Mouse (Mus musculus): Measurements from ENCODE around the gene Aoc2. TPM values are rescaled to one million over a fixed set of nuclear protein-coding genes. Genes with fewer than 3 reads are reported as not detected.
A peak's percentile ranks its signal among the peaks of the same experiment; 100 is the strongest.

The Aoc2 gene
- polyA plus RNA-seq (2016; fragmentation: Nextera tagmentation; extraction: Ambion mirVana), result 2.1 and 2.5 TPM in 2 replicates

- 97% methylated on average over 5 of the region's 5 CpGs for WGBS
- DNase-seq (ENCODE audit: extremely low spot score, low spot score), result no peak
- Histone ChIP-seq H3K4me1 (no peaks in the 10 kb centered on the region), H3K27me3 (ENCODE audit: poor library complexity, severe bottlenecking) (no peaks in the 10 kb centered on the region), H3K4me3 (no peak within 1 kb of the TSS), H3K27ac (no peak within 1 kb of the TSS), H3K36me3 (replicated peaks) (peaks cover 79% of the 10 kb centered on the region), H3K9me3 (no peaks in the 10 kb centered on the region)
Observed at GRCm38 (mm10) chr11:101324763-101325162, at the start of gene Aoc2. Aoc2 (plus strand) TSS chr11:101325063.

DNA sequence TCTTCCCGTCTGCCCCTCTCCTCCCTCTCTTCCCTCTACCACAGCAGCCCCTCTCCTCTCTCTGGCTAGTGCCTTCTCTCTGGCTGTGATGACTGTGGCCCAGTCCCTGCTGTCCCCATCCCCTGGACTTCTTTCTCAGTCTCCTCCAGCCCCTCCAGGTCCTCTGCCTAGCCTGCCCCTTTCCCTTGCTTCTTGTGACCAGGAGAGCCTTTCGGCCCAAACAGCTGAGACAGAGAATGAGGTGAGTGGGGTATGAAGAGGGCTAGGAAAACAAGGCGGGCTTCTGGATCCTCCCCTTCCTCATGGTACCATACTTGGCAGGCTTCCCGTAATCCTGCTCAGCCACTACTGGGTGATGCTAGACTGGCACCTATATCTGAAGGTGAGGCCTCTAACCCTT lies 49.6 kb upstream of the Aoc2 start:
- 76% methylated on average over 4 of the region's 4 CpGs for WGBS
- DNase-seq (ENCODE audit: extremely low spot score, low spot score), result no peak
- no peaks in the 10 kb centered on the region for H3K9me3 ChIP-seq
- H3K27ac ChIP-seq, result peak overlapping the region; percentile 51; the same call in 1 of the 2 replicates
- peaks cover 18% of the 10 kb centered on the region for H3K36me3 ChIP-seq (replicated peaks)
- H3K27me3 ChIP-seq (ENCODE audit: poor library complexity, severe bottlenecking), result peaks cover 43% of the 10 kb centered on the region
- H3K4me1 ChIP-seq, result peaks cover 36% of the 10 kb centered on the region
- no peak overlapping the region for H3K4me3 ChIP-seq

- peaks cover 54% of the 10 kb centered on the region for H3K27me3 ChIP-seq (ENCODE audit: poor library complexity, severe bottlenecking)
- WGBS, result 29% methylated on average over 27 of the region's 27 CpGs
- H3K4me1 ChIP-seq, result peaks cover 36% of the 10 kb centered on the region
- no peak for DNase-seq (ENCODE audit: extremely low spot score, low spot score)
- no peaks in the 10 kb centered on the region for H3K9me3 ChIP-seq
- peaks cover 18% of the 10 kb centered on the region for H3K36me3 ChIP-seq (replicated peaks)
- H3K4me3 ChIP-seq, result peak overlapping the region; percentile 89
- 0 out of 2 replicates have a peak overlapping the region, but pooled peaks have one; percentile 35 for H3K27ac ChIP-seq
Observed at GRCm38 (mm10) chr11:101276319-101277070, 48.4 kb upstream of the Aoc2 start.

GRCm38 (mm10) chr11:101277381-101278222 lies 47.3 kb upstream of the Aoc2 start:
- peak overlapping the region; percentile 89 for H3K27ac ChIP-seq
- no peak for DNase-seq (ENCODE audit: extremely low spot score, low spot score)
- H3K27me3 ChIP-seq (ENCODE audit: poor library complexity, severe bottlenecking), result peaks cover 59% of the 10 kb centered on the region
- peaks cover 18% of the 10 kb centered on the region for H3K36me3 ChIP-seq (replicated peaks)
- H3K4me3 ChIP-seq, result peak overlapping the region; percentile 89
- peaks cover 39% of the 10 kb centered on the region for H3K4me1 ChIP-seq
- WGBS, result 83% methylated on average over 12 of the region's 12 CpGs
- H3K9me3 ChIP-seq, result no peaks in the 10 kb centered on the region

DNA sequence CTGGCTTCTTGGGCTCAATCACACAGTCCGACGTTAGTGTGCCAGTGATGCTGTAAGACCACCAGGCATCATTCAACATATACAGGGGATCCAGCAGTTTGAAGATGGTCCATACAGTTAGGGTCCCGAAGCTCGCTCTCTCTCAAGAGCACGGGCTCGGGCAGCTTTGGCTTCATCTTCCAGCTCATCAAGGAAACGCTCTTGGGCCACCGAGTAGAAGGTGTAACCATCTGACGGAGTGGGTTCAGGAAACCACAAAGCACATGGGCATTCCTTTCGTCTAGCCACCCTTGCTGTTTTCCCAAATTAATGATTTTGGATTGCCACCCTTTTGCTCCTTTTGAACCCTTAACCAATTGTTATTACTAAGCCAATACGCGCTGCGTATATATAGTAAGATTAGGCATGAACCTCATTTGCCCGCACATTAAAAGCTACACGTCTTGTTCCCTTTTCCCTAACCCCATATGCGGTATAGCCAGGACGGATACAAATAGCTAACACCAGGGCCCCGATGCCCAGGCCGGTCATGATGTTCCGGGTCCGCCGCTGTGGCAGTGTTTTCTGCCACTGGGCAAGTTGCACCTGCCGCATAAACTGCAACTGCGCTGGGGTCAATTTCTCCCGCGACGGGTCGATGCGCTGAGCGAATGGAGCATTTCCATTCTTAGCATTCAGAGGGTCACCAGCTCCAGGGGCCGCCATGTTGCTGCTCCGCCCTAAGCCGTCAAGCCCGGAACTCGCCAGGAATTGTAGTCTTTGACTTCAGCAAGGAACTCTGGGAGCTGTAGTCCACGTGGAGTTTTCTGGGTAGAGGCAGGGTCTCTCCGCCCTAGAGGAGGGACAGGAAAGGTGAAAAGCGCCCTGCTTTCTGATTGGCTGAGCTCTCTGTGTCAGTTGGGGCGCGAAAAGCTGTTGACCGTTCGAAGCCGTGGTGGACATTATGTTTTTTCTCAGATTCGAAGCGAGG lies 46.4 kb upstream of the Aoc2 start, which contains the start of the genes Cntd1 and Coa3:
Gene Cntd1 (plus strand): TSS at position 790 of the 970 bp plus-strand sequence.
Gene Coa3 (minus strand): TSS at position 892 of the 970 bp plus-strand sequence.
- peaks cover 62% of the 10 kb centered on the region for H3K27me3 ChIP-seq (ENCODE audit: poor library complexity, severe bottlenecking)
- peaks cover 48% of the 10 kb centered on the region for H3K4me1 ChIP-seq
- no peaks in the 10 kb centered on the region for H3K9me3 ChIP-seq
- peak within 1 kb of the TSS; percentile 89 for H3K27ac ChIP-seq
- WGBS, result 12% methylated on average over 45 of the region's 45 CpGs
- peak within 1 kb of the TSS; percentile 89 for H3K4me3 ChIP-seq
- peaks cover 18% of the 10 kb centered on the region for H3K36me3 ChIP-seq (replicated peaks)
- DNase-seq (ENCODE audit: extremely low spot score, low spot score), result peak; percentile 89

DNA sequence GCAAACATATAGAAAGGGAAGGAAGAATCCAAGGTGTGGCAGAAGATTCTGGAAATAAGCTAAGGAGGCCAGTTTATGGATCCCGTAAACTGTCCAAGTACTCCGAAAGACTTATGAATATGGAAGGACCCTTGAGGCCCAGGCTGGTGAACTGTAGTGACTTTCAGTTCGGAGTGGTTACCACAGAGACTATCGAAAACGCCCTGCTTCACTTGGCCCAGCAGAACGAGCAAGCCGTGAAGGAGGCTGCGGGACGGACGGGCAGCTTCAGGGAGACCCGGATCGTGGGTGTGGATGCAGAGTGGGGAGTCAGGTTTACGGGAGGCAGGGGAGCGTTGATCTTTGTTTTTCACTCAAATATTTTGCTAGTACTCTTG lies 45.7 kb upstream of the Aoc2 start:
- 63% methylated on average over 14 of the region's 14 CpGs for WGBS
- DNase-seq (ENCODE audit: extremely low spot score, low spot score), result no peak

DNA sequence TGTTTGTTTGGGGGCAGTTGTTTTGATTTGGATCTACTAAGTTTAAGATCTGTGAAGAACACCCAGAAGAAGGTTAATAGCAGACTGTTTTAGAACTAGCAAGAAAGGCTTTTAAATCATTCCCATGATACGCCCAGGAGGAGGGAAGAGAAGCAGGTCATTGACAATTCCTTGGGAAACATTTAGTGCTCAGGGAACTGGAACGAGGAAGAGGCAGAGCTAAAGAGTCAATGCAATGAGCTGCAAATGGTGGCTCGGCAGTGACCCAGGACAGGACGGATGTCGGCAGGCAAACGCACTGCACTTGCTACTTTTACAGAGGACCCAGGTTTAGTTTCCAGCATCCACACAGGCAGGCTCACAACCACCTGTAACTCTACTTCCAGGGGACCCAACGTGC lies 44.0 kb upstream of the Aoc2 start:
- Histone ChIP-seq H3K9me3 (no peaks in the 10 kb centered on the region), H3K36me3 (replicated peaks) (peaks cover 22% of the 10 kb centered on the region), H3K4me1 (peaks cover 51% of the 10 kb centered on the region), H3K27me3 (ENCODE audit: poor library complexity, severe bottlenecking) (peaks cover 63% of the 10 kb centered on the region), H3K27ac (no peak overlapping the region), H3K4me3 (no peak overlapping the region)
- whole genome bisulfite sequencing, result 54% methylated on average over 7 of the region's 7 CpGs
- DNase-seq (ENCODE audit: extremely low spot score, low spot score), result no peak

More for the DNA sequence above, 45.7 kb upstream of the Aoc2 start:
- Histone ChIP-seq H3K27me3 (ENCODE audit: poor library complexity, severe bottlenecking) (peaks cover 66% of the 10 kb centered on the region), H3K36me3 (replicated peaks) (peaks cover 18% of the 10 kb centered on the region), H3K4me1 (peaks cover 54% of the 10 kb centered on the region), H3K27ac (peak overlapping the region; percentile 89), H3K9me3 (no peaks in the 10 kb centered on the region), H3K4me3 (peak overlapping the region; percentile 89)

DNA sequence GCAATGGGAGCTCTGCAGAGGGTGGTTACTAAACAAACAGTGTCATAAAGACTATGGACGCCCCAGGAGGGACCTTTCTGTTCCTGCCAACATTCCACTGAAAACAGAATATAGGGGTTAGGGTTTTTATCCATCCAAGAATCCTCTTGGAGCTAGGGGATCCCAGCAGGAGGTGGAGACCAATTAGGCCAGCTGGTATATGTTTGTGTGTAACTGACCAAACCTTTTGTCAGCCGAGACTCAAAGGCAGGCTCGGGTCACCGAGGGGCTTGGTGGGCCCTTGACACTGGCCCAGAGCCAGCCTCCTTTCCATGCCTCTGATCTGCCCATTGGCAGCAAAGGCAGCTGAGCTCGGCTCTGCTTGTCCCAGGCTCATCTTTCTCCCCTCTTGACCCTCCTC lies 42.0 kb upstream of the Aoc2 start:
- DNase-seq (ENCODE audit: extremely low spot score, low spot score), result no peak
- Histone ChIP-seq H3K27ac (peak overlapping the region; percentile 35; the same call in 1 of the 2 replicates), H3K4me3 (0 out of 2 replicates have a peak overlapping the region, but pooled peaks have one; percentile 14), H3K27me3 (ENCODE audit: poor library complexity, severe bottlenecking) (peaks cover 44% of the 10 kb centered on the region), H3K4me1 (peaks cover 31% of the 10 kb centered on the region), H3K9me3 (no peaks in the 10 kb centered on the region), H3K36me3 (replicated peaks) (peaks cover 23% of the 10 kb centered on the region)
- 17% methylated on average over 5 of the region's 5 CpGs for WGBS

DNA sequence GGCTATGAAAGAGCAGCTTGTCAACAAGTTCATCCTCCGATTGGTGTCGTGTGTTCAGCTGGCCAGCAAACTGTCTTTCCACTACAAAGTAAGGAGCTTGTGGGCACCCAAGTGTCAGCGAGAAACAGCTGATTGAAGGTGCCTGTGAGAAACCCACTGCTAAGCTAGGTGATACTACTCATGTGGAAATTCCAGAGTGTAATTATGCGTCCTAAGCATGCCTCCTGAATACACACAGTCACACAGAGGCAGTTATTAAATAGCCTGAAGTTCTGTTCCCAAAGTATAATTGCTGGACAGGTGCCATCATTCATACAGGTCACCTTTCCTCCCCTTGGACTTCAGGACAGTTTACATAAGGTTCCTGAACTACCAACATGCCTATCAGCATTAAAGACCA lies 41.1 kb upstream of the Aoc2 start:
- Histone ChIP-seq H3K4me3 (no peak overlapping the region), H3K36me3 (replicated peaks) (peaks cover 32% of the 10 kb centered on the region), H3K27ac (no peak overlapping the region), H3K27me3 (ENCODE audit: poor library complexity, severe bottlenecking) (peaks cover 44% of the 10 kb centered on the region), H3K4me1 (peaks cover 25% of the 10 kb centered on the region), H3K9me3 (no peaks in the 10 kb centered on the region)
- WGBS, result 81% methylated on average over 4 of the region's 4 CpGs
- DNase-seq (ENCODE audit: extremely low spot score, low spot score), result no peak

- Histone ChIP-seq H3K9me3 (no peaks in the 10 kb centered on the region), H3K4me3 (no peak overlapping the region), H3K27me3 (ENCODE audit: poor library complexity, severe bottlenecking) (peaks cover 13% of the 10 kb centered on the region; the same call in 1 of the 2 replicates), H3K36me3 (replicated peaks) (peaks cover 67% of the 10 kb centered on the region), H3K27ac (no peak overlapping the region), H3K4me1 (peaks cover 17% of the 10 kb centered on the region)
- WGBS, result 90% methylated on average over 9 of the region's 9 CpGs
- DNase-seq (ENCODE audit: extremely low spot score, low spot score), result no peak
Observed at GRCm38 (mm10) chr11:101287306-101287705, 37.6 kb upstream of the Aoc2 start.

DNA sequence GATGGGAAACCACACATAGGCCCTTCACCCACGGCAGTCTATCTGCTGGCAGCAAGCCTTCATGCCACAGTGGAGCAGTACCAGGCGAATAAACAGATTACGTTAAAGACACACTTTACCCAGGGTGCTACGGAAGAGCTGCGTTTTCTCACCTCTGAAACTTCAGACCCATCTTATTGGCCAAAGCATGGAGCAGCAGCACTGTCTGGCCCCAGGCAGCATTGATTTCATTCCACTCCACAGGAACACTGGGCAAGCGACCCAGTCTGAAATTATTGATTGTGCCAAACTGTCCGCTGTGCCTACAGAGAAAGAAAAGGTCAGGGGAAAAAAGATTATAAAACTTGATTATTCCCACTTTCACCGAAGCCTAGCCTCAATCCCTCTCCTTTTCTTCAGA lies 33.6 kb upstream of the Aoc2 start:
- H3K4me1 ChIP-seq, result no peaks in the 10 kb centered on the region
- WGBS, result 96% methylated on average over 8 of the region's 8 CpGs
- H3K9me3 ChIP-seq, result no peaks in the 10 kb centered on the region
- no peak overlapping the region for H3K4me3 ChIP-seq
- H3K27me3 ChIP-seq (ENCODE audit: poor library complexity, severe bottlenecking), result no peaks in the 10 kb centered on the region
- H3K36me3 ChIP-seq (replicated peaks), result peaks cover 98% of the 10 kb centered on the region
- DNase-seq (ENCODE audit: extremely low spot score, low spot score), result no peak
- no peak overlapping the region for H3K27ac ChIP-seq

DNA sequence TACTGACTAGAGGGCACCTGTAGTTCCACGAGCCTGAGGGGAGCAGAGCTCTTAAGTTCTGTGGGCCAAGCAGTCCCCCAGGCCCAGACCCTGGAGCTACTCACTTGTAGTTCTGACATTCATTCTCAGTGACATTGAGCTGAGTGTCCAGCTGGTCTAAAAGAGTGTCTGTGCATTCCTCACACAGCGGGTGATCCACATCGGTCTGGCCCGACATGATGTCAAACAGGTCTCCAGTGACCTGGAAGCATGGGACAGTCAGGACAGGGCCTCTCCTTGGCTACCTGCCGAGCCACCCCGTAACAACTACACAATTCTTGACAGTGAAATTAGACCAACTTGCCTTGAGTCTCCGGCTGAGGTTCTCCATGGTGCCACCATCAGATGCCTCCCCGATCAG lies 29.7 kb upstream of the Aoc2 start:
- peaks cover under 1% of the 10 kb centered on the region; the same call in 1 of the 2 replicates for H3K4me1 ChIP-seq
- H3K36me3 ChIP-seq (replicated peaks), result peaks cover 97% of the 10 kb centered on the region
- WGBS, result 94% methylated on average over 8 of the region's 8 CpGs
- no peaks in the 10 kb centered on the region for H3K27me3 ChIP-seq (ENCODE audit: poor library complexity, severe bottlenecking)
- DNase-seq (ENCODE audit: extremely low spot score, low spot score), result no peak
- H3K27ac ChIP-seq, result no peak overlapping the region
- H3K9me3 ChIP-seq, result no peaks in the 10 kb centered on the region
- no peak overlapping the region for H3K4me3 ChIP-seq
